Mouse (Mus musculus) brain, embryonic 18.5 days (tissue): ENCODE results near the gene Bend5.

Experiments used
- DNase-seq: peaks from one replicate; pipeline ENCODE4 v3.0.0-alpha.2; 2012; ENCODE audit warnings: low read depth, low spot score

The Bend5 gene

DNA sequence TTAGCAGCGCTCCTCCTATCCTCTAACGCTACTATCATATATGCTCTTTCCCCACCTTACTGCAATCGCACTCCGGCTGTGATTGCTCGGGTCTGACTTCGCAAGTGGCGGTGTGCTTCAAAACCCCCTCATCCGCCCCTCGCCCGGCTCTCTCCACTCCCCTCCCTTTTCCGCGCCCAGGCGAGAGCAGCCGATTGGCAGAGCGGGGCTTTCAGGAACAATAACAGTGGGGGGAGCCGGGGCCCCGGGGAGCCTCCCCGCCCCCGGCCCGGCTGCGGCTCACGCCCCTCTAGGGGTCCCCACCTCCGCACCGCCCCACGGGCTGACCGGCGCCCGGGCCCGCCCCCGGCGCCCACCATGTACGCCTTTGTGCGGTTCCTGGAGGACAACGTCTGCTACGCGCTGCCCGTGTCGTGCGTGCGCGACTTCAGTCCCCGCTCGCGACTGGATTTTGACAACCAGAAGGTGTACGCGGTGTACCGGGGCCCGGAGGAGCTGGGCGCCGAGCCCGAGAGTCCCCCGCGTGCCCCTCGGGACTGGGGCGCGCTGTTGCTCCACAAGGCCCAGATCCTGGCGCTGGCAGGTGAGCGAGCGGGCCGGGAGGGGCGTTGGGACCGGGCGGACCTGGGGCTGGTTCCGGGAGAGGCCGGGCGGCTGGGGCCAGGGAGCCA, at the start of gene Bend5:
Gene Bend5 (plus strand): TSS at position 189 of the 671 bp plus-strand sequence.
- DNase-seq, result peak; percentile 77

DNA sequence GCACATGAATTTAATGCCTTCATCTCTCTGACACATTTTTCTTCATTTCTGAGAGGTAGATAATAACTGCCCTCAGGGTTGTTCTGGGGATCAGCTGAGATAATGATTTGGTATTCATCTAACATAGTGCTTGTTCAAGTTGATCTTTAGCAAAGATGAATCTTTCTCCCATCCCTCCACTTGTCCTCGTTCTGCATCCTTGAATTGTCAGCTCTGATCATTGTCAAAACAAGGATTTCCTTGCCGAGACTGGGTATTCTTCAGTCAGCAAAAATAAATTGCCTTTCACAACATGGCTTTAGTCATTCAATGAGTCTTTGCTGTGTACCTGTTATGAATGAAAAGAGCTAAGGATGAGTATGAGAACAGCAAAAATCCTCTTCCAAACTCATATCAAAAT, 47.0 kb upstream of the Bend5 start:
- DNase-seq, result no peak

DNA sequence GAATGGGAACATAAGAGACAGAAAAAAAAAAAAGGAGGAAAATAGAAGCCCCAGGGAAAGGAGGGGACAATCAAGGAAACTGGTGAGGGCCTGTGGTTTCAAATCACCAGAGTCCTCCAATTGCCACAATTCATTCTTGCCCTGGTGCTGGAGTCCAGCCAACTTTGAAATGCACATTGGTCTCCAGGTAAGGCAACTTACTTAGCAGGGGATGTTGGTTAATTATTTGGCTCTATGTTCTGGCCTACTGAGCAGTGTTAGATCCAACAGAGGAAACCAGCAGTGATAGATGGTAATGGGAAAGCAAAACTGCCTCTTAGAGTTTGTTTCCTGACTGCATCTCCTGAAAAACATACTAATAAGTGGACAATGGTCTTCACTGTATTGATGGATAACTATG, 37.6 kb upstream of the Bend5 start:
- no peak for DNase-seq

DNA sequence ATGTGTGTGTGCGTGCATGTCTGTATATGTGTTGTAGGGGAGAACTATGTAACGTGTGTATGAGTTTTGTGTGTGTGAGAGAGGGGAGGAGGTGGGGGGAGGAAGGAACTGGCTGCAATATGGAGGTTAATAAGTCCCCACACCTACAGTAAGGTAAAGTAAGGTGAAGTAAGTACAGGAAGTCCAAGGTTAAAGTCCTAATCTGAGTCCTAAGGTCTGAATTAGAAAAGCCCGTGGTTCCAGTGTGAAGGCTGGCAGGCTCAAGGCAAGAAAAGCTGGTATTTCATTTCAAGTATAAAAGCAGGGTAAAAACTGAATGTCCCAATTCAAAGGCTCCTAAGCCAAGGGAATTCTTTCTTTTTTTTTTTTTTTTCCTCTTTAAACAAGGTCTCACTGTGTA, 36.7 kb upstream of the Bend5 start:
- no peak for DNase-seq

DNA sequence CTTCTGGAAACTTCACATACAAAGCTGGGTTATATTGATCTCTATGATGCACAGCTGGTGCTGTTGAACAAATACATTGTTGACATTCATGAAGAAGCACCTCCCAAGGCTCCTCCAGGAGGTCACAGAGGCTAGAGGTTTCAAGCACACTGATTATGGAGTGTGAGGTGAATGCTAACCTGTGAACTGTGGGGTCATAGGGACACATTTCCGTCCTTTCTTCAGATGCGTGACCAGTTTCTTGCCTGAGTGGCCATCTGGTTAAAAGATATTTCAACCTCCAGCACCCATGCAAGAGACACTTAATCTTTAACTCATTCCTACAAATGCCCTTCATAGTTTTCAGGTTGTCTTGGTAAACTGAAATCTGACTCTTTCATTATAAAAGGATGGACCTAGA, 31.7 kb upstream of the Bend5 start:
- DNase-seq, result no peak

DNA sequence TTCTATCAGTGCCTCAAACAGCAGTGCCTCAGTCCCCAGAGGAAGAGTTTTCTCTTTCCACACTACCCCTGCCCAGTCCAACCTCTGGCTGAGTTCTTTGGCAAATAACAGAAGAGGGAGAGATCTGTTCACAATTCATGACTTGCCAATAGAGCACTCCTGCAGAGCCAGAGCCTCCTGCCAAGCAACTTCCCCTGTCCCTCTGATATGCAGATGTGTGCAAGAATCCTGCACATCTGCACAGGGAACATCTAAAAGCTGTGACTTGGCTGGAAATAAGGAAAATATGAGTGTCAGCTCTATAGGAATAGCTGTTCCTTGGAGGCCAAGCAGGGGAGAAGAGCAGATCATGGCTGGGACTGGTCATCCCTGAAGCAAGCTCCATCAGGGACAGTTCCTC, 24.1 kb upstream of the Bend5 start:
- DNase-seq, result no peak

DNA sequence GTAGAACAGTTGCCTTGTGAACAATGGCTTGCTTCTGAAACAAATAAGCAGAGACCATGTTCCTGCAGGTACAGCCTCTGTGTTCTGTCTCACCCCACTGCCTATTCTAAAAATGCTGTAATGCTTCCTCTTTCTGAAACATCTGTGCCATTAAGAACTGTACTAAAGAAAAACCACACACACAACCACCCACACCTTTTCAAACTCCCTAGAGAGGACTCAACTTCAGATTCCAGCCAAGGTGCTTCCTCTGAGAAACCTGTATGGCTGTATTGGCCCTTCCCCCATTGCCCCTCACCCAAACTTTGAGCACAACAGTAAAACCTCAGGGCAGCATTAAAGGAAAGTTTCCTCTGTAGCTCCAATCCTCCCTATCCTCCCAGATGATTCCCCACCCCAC, 15.0 kb upstream of the Bend5 start:
- DNase-seq, result no peak

DNA sequence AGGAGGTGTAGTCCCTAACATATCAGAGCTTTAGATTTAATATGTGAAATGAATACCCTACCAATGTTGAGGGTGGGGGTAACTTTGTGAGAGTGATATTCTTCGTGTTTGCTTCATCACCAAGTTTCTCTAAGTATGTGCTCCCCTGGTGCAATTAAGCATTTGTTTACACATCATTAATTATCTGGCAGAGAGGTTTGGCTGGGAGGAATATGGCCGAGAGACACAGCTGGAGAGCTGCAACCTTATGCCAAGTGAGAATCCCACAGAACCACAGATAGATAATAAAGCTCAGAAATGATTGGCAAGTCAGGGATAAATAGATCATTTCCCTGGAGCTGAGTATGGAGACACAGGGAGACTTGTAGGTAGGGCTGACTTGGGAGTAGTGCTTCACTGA, 14.1 kb upstream of the Bend5 start:
- no peak for DNase-seq

DNA sequence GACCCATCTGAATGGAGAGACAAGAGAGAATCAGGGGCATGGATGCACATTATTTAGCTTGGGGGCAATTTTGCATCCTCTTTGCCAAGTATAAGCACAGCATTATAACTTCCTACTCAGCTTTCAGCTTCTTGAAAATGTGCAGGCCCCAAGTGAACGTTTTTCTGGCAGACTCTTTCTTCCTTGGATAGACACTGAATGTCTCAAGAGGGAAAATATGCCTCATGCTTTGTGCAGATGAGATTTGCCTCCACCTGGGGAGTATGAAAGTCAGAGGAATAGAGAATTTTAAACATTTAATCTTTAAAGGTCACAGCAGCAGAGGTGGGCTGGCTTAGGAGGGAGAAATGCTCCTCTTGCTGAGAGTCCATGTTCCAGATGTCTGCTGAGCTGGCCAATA, 11.6 kb upstream of the Bend5 start:
- DNase-seq, result no peak

DNA sequence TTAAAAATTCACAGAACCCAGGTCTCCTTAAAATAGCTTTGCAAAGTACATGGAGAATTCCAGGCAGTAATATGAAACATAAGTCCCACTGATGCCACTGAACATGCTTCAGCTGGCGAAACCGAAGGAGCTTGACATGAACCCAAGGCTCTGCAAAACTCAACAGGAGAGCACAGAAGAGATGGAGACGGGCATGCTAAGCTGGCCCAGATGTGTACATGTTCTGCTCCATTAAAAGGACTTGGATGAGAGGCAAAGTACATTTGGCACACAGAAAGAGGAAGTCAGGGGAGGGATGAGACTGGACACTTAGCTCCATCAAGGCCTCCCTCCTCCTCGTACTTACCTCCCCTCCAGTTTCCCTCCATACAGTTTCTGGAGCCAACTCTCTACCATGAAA, 4.1 kb upstream of the Bend5 start:
- no peak for DNase-seq

DNA sequence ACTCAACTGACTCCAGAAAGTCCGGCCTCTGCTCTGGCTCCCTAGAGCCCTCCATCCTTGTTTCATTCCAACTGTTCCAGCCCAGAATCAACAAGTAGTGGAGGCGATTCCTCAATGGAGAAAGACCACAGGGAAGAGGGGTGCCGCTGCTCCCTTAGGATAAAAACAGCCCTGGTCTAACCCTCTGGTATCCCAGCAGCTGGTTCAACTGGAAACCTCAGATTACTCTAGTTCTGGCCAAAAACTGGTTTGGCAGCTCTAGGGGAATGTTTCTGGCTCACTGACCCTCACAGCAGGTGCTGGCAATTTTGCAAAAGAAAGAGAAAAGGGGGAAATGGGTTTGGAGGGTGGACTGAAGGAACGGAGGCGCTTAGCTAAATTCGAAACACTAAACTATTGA, 407 bp upstream of the Bend5 start:
- no peak for DNase-seq

DNA sequence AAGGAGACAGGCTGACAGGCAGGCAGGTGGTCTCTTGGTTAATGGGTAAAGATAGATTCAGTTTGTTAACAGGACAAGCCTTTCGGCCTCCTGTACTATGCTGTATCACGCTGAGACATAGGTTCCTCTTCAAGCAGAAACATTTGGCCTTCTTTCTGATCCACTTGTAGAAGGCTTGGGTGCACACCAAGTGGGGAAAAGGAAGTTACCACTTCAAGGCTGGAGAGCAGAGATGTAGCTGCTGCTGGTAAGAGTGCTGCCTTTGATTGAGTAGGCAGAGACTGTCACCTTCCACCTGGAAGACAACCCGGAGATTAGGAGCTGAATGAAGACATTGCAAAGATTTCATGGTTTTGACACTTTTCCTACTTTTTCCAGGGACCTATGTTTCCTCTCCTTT, 1.3 kb downstream of the Bend5 start:
- no peak for DNase-seq

DNA sequence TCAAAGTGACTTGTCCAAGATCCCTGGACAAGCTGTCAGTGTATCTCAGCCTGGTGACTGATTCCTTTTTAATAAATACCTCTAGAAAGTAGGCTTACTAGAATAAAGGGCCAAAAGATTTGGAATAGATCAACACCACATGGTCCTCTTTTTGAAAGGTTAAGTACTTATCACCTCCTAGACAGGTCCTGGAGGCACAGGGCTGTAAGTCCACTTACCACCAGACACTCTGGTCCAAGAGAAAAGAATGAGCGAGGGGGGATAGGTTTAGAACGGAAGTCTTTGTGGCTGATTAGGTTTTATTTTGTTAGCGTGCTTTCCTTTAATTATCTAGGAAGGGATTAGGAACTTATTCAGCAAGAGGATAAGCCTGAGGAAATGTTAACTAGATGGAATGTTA, 1.7 kb downstream of the Bend5 start:
- DNase-seq, result no peak

DNA sequence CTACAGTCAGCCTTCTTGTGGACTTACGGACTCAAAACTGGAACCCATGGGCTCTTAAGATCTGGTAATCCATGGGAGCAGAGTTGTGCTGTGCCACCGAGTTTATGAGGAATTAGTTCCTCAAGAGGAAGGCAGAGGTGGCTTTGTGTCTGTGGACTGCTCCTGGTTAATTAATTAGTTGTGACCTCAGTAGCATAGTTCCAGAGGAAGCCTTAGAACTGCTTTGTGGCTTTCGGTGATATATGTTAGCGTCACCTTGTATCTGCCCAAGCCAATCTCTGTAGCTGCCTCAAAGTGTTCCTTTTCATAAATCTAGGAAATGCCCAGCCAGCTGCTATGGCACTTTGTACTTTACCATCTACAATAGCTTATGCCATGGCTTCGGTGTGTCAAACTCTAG, 2.9 kb downstream of the Bend5 start:
- DNase-seq, result no peak

DNA sequence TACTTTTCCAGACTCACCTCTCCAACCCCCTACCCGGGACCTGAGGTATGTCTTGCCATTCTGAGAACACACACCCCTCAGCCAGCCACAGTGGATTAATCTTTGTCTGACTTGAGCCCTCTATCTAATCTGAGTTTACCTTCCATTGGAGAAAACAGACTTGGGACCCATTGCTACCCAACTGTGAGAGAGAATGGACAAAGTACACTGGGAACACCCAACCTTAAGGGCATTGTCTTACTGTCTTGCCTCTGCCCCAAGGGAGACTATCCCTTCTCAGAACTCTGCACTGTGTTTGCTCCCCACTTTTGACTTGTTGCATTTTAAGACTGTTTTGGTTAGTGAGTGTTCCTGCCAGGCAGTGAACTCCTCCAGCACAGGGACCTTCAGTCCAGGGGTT, 4.7 kb downstream of the Bend5 start:
- no peak for DNase-seq

DNA sequence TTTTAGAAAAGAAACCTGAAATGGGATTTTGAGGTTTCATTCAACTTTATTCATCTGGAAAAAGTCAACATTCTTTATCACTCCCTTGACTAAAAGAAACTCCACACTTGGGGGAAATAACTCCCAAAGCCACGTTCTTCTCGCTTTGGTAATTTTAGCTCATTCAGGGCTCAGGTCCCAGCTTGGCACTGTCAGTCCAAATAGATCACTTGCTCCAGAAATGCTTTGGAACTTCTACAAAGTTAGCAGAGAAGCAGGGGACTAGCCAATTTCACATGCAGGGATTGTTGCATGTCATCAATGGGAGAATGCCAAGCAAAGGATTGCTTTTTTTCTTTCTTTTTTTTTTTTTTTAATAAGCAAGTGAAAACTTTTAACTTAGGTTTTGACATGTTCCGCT, 5.2 kb downstream of the Bend5 start:
- DNase-seq, result no peak

DNA sequence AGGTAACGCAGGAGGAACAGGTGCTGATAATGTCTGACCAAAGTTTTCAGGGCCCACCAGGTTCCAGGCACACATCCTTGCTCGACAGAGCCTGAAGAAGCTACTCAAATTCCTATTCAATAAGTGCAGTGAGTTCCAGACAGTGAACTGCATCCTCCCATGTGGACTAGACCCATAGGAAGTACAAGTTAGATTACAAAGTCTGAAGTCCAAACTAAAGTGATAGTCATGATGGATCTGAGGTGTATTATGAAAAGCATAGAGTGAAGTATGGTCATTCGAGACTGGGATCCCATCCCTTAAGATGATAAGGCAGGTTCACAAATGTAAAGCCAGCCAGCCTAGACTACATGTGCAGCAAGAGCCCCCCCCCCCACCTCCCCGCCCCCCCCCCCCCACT, 6.1 kb downstream of the Bend5 start:
- DNase-seq, result no peak

DNA sequence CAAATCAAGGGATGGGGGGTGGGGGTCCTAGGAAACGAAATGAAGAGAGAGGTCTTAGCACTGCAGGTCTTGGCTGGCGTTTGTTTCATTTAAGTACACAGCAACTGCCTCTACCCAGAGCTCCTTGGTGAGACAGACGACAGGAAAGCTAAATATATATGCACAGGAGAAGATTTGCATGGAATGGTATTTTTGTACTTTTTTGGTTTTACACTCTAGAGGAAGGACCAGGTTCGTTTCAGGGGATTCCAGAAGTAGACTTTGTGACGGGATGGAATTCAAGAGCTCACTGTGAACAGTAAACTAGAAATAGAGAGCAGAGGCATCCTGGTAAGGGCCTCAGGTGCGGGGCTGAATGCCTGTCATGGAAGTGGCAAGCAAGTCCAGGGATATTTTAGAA, 7.0 kb downstream of the Bend5 start:
- DNase-seq, result no peak

DNA sequence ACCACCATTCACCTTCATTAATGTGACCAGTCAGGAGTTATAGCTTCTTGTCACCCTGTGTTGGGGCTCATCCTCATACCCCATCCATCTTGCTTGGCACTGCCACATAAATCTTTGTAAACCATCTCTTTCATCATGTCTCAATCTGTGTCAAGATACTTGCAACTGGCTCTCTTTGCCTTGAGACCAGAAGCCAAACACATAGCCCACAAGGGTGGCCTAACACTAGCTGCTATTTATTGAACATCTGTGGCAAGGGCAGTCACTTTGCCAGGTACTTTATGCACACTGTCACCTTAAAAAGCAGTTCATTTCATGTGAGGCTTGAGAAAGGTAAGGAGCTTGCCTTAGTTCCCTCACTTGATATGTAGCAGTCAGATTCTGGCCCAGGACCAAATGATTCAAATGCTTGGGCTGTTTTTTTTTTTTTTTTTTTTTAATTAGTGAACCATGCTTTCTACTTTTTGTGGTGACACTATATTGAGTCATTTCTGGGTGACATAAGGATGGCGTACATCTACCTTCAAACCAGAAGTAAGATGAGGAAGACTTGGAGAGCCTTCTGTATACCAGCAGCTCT, 9.7 kb downstream of the Bend5 start:
- DNase-seq, result no peak

DNA sequence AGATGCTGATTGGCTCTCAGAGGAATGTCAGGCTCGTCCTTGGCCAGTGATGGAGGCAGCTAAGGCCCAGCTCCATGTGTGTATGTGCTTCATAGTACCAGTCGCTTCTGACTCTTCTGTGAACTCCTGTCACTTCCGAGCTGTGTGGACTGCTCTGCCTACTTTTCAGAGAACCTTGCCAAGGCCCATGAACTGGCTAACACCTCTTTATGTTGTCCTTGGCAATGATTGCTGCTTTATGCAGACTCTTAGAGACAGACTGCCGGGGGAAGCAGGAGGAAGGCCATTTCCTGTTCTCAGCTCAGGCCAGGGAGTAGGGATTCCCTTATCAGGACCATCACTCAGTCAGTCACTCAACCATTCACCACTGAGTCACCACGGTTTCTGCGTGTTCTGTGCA, 10.4 kb downstream of the Bend5 start:
- no peak for DNase-seq

DNA sequence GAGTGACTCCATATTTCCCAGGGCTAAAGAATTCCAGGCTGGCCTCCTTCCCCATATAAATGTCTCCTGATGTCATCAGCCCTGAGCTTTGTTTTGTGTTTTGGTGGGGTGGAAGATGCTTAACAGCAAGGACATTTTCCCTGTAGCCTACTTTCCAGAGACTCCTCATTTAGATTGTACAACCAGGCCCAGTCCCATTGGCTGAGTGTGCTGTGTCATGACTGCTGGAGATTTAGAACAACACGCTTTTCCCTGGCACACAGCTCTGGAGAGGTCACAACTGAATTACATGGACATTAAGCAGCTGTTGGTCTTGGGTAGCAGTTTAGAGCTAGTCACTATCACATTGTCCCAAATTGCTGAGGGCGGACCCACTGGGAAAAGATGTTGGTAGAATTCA, 16.4 kb downstream of the Bend5 start:
- DNase-seq, result no peak

DNA sequence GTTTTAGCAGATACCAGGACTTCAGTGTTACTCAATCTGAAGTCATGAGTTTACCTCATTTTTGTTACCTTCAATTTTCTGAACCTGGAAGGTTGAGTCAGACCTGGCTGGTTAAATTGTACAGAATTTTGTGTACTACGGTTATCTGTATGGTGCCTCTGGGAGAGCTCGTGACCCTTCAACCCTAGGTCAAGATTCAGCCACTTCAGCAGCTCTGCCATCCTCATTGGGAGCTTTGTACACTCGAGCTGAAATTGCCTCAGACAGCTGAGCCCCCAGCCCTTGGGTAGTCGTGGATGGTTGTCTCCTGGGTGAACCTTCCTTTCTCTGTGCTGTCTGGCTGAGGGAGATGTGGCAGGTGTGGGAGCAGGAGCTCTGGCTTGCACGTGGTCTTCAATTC, 17.2 kb downstream of the Bend5 start:
- no peak for DNase-seq

DNA sequence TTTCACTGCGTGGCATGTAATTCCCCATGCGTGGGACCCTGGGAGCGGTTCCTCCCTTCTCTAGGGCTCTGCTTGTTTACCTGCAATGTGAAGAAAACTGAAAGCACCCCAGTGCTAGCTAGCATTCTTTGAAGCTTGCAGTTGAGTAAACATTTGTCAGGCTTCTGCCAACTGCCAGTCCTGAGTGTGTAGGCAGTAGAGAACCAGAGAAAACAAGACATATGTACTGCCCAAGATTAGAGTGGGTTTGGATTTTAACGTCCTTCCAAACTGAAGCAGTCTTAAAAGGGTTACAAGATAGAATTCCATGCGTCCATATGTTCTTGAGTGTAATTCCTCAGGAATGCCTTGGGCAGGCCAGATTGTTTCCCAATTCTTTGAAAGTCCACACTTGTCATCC, 17.6 kb downstream of the Bend5 start:
- no peak for DNase-seq

DNA sequence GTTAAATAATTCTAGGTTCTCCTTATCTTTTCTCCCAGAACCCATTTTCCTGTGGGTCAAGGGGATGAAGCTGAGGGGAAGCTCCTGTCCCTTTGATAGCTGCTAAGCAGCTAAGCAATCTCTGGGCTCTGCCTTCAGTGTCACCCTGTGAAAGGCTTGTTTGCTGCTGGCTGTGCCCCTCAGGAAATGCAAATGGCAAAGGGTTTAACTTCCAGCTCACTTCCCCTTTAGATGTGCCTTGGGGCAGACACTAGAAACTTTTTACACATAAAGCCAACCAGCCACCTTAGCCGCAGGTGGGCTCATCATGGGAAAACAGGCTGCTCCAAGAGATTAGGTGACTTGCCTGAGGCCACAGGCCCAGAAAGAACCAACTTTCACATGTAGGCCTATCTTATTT, 26.9 kb downstream of the Bend5 start:
- DNase-seq, result no peak
